Mouse (Mus musculus) lung, embryonic 14.5 days (tissue): ENCODE results near the gene Txnrd2. TPM values are rescaled to one million over a fixed set of nuclear protein-coding genes. Genes with fewer than 3 reads are reported as not detected.
A peak's percentile ranks its signal among the peaks of the same experiment; 100 is the strongest.

Source experiments
- ATAC-seq: fragments of 200-750 bp; cut with Nextera tagmentation; 2 replicates; pipeline ENCODE4 v1.8.0; 2017; ENCODE audit warnings: mild to moderate bottlenecking, moderate TSS enrichment, moderate library complexity; ENCODE audit not compliant: insufficient read depth
- DNase-seq: peaks from one replicate; pipeline ENCODE4 v3.0.0-alpha.2; 2015
- H3K27ac ChIP-seq: fragments of 300-500 bp; sonication (generic); 2 replicates; pipeline ENCODE4 v1.5.1; 2014; ENCODE audit warnings: low read depth, mild to moderate bottlenecking, moderate library complexity
- H3K27me3 ChIP-seq: fragments of 300-500 bp; sonication (generic); 2 replicates; pipeline ENCODE4 v1.6.1; 2014; ENCODE audit warnings: low read length, control low read depth; ENCODE audit not compliant: insufficient read depth
- H3K36me3 ChIP-seq: fragments of 300-500 bp; sonication (generic); 2 replicates; pipeline ENCODE4 v1.6.1; 2014; ENCODE audit warnings: control low read depth; ENCODE audit not compliant: insufficient read depth
- H3K4me1 ChIP-seq: fragments of 300-500 bp; sonication (generic); 2 replicates; pipeline ENCODE4 v1.6.1; 2014; ENCODE audit warnings: antibody characterized with exemption, control low read depth; ENCODE audit not compliant: insufficient read depth
- H3K4me2 ChIP-seq: fragments of 300-500 bp; sonication (generic); 2 replicates; pipeline ENCODE4 v1.6.1; 2014; ENCODE audit warnings: mild to moderate bottlenecking
- H3K4me3 ChIP-seq: fragments of 300-500 bp; sonication (generic); 2 replicates; pipeline ENCODE4 v1.5.1; 2014; ENCODE audit warnings: low read depth, low read length
- H3K9ac ChIP-seq: fragments of 300-500 bp; sonication (generic); 2 replicates; pipeline ENCODE4 v1.6.1; 2014
- H3K9me3 ChIP-seq: fragments of 300-500 bp; sonication (generic); 2 replicates; pipeline ENCODE4 v1.6.1; 2016; ENCODE audit warnings: low read depth, low read length, control low read depth
- CTCF ChIP-seq: IDR thresholded peaks from 2 replicates; pipeline ENCODE4 v1.5.1; 2016; ENCODE audit warnings: antibody characterized with exemption, low read depth
- WGBS: fragments of 180-500 bp; shearing (Covaris S2); extraction: QIAGEN DNeasy Blood & Tissue Kit; methylation state at CpG from one replicate; pipeline ENCODE4 v1.1.7; 2014; 5-methylcytosine and 5-hydroxymethylcytosine counted together
- polyA plus RNA-seq: library from polyadenylated mRNA; unstranded; fragments of >200 nt; fragmentation: Nextera tagmentation; extraction: Ambion mirVana; gene quantifications from 2 replicates; pipeline ENCODE4 v1.2.1, GENCODE M21; 2014

The Txnrd2 gene
- polyA plus RNA-seq, 1 experiment from 2014 or later, result 21.5 TPM

DNA sequence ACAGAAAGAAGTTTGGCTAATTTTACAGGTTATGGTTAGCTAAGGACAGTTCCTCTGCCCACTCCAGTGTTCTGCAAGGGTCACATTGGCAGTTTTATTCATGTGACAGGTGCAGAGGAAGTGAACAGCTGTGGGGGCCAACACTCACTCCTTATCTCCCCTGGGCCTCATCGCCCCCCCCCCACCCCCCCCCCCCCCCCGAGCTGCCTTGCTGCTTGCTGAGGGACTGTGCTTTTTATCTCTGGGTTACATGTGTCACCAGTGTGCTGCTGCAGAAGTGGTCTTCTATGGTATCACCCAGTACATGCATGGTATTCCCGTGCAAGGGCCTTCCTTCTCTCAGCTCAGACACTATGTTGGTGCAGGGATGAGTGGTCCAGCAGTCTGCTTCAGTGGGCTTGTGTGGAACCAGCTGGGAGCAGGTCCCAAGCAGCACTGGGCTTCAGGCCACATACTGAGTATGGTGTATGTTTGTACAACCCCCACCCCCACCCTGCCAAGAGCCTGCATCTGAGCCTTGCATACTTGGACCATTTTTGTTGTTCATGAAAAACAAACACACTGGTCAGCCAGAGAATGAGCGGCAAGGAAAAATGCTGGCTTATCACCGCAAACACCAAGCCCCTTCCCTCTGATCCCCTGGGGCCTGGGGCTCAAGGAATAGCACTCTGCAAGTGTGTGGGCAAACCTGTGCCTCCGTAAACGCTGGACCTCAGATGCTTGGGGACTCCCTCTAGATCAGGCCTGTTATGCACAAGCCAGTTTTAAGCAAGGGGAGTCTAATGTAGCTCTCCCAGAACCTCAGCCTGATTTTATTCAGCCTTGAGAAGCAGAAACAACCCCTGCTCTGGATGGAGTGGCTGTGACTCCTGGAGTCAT is 38.2 kb upstream of the Txnrd2 start:
- ATAC-seq, result peak; percentile 25; the same call in 1 of the 2 replicates
- Histone ChIP-seq H3K4me2 (no peak overlapping the region), H3K4me1 (peaks cover 13% of the 10 kb centered on the region)

GRCm38 (mm10) chr16:18388583-18389435 is 37.4 kb upstream of the Txnrd2 start:
- no peaks in the 10 kb centered on the region for H3K36me3 ChIP-seq
- 76% methylated on average over 14 of the region's 14 CpGs for WGBS
- 0 out of 2 replicates have a peak overlapping the region, but pooled peaks have one; percentile 3 for H3K9ac ChIP-seq
- TF ChIP-seq CTCF, result no peak
- peak; percentile 44 for DNase-seq
- no peak overlapping the region for H3K4me3 ChIP-seq
- peak overlapping the region; percentile 26; the same call in 1 of the 2 replicates for H3K27ac ChIP-seq
- no peaks in the 10 kb centered on the region for H3K27me3 ChIP-seq
- no peak overlapping the region for H3K4me2 ChIP-seq
- no peaks in the 10 kb centered on the region for H3K9me3 ChIP-seq
- ATAC-seq, result no peak
- H3K4me1 ChIP-seq, result peaks cover 17% of the 10 kb centered on the region

More for the DNA sequence above, 38.2 kb upstream of the Txnrd2 start:
- Histone ChIP-seq H3K36me3 (no peaks in the 10 kb centered on the region), H3K4me3 (no peak overlapping the region), H3K27ac (peak overlapping the region; percentile 26; the same call in 1 of the 2 replicates), H3K27me3 (no peaks in the 10 kb centered on the region), H3K9ac (no peak overlapping the region), H3K9me3 (no peaks in the 10 kb centered on the region)
- DNase-seq, result peak; percentile 47
- 23% methylated on average over 5 of the region's 7 CpGs for WGBS
- no peak for TF ChIP-seq CTCF

DNA sequence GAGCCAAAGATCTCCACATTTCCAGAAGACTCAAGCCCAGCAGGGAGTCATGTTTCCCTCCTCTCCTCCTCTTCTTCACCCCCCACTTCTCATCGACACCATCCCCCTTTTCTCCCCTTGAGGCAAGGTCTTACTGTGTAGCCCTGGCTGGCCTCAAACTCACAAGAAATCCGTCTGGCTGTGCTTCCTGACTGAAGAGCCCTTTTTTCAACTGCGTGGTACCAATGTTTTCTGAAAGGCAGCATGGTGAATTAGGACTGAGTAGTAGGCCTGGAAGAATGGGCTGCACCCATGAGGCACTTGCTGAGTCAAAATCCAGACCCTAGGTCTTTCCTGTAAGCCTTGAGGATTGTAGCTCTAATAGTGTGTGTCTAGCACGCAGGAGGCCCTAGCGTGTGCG is 35.8 kb upstream of the Txnrd2 start:
- no peak for DNase-seq
- no peaks in the 10 kb centered on the region for H3K27me3 ChIP-seq
- no peak overlapping the region for H3K4me3 ChIP-seq
- H3K9me3 ChIP-seq, result no peaks in the 10 kb centered on the region
- peaks cover 25% of the 10 kb centered on the region for H3K4me1 ChIP-seq
- 75% methylated on average over 6 of the region's 6 CpGs for WGBS
- TF ChIP-seq CTCF, result no peak
- no peak overlapping the region for H3K4me2 ChIP-seq
- no peaks in the 10 kb centered on the region for H3K36me3 ChIP-seq
- H3K9ac ChIP-seq, result no peak overlapping the region
- H3K27ac ChIP-seq, result no peak overlapping the region
- no peak for ATAC-seq

DNA sequence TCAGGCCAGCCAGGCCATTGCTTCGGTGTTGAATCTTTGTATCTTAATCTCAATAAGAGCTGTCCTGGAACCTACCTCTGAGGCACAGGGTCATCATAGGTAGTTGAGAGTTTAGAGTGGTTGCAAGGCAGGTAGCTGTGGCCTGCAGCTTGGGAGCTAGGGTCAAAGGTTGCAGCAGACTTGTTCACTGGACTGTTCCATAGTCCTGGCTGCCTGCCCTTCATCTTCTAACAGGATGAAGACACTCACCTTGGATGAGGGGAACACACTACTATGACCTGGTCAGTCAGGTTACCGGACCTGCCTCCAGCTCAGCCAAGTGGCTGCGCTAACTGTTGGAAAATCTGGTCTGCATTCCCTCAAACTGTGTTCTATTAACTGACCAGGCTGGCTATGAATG is 35.1 kb upstream of the Txnrd2 start:
- Histone ChIP-seq H3K9ac (no peak overlapping the region), H3K27ac (no peak overlapping the region), H3K4me2 (no peak overlapping the region), H3K4me3 (no peak overlapping the region), H3K4me1 (peaks cover 32% of the 10 kb centered on the region), H3K36me3 (no peaks in the 10 kb centered on the region), H3K9me3 (no peaks in the 10 kb centered on the region), H3K27me3 (no peaks in the 10 kb centered on the region)
- WGBS, result 93% methylated on average over 3 of the region's 3 CpGs
- DNase-seq (no peak), ATAC-seq (no peak)
- no peak for TF ChIP-seq CTCF

DNA sequence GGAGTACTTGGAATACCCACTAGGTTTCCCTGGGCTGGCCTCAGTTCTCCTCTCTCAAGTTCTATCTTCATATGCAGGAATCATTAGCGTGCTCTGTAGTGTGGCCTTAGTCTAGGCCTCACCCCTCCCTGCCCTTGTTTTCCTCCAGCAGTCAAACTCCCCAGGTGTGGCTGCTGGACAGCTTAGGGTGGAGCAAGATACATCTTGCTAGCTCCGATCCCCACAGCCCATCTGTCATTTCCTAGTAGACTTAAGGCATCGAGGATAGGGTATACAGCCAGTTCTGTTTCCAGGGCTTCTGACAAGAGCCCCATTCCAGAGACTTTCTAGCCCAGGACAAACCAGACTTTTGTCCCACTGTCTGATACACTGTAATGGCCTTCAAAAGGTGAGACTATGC is 34.5 kb upstream of the Txnrd2 start:
- DNase-seq (no peak), ATAC-seq (no peak)
- WGBS, result 85% methylated on average over 3 of the region's 3 CpGs
- Histone ChIP-seq H3K27me3 (no peaks in the 10 kb centered on the region), H3K9ac (no peak overlapping the region), H3K4me1 (peaks cover 33% of the 10 kb centered on the region), H3K9me3 (no peaks in the 10 kb centered on the region), H3K27ac (no peak overlapping the region), H3K36me3 (no peaks in the 10 kb centered on the region), H3K4me2 (no peak overlapping the region; the same call in 1 of the 2 replicates), H3K4me3 (no peak overlapping the region)
- no peak for TF ChIP-seq CTCF

DNA sequence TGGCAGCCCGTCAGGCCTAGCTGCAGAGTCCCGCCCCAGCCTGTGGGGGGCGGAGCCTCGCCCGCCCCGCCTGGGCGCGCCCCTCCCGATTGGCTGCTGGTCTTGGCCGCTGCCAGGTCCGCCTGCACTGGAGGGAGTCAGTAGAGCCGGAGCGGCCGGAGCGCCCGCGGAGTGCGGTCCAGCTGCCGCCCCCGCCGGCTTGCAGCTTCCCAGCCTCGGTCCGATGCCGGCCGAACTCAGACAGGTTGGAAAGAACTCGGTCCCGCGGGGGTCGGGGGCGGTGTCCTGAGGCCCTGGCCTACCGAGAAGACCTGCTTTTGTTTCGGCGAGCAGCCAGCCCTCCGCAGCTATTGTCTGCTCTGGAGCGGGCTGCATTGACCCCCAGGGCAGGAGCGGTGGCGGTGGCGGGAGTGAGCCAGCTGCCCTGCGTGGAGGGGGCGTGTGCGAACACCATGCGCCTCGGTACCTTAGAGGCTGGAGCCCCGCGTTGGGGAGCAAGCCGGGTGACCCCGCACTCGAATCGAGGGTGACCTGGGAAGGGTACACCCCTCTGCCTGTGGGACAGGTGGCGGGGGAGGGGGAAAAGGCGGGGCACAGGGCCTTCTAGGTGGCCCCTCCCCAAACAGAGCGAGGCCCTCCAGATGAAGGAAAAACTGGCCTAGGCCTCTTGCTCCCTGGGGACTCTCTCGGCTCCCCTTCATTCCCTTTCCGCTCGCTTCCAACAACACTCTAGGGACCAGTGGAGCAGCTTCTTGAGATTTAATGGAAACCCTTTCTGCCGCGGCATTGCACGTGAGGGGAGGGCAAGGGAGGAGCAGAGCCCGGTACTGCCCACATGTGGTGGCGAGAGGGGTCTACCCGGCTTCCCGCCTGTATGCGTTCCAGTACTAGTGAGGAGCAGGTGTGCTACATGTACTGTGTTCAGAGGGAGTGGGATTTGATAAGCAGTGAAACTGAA is 33.4 kb upstream of the Txnrd2 start:
- peak; percentile 91 for DNase-seq
- H3K4me2 ChIP-seq, result peak overlapping the region; percentile 99
- peak overlapping the region; percentile 82 for H3K9ac ChIP-seq
- no peaks in the 10 kb centered on the region for H3K27me3 ChIP-seq
- ATAC-seq, result peak; percentile 82
- peak; percentile 73 for TF ChIP-seq CTCF
- H3K4me3 ChIP-seq, result peak overlapping the region; percentile 74
- peak overlapping the region; percentile 81 for H3K27ac ChIP-seq
- under 1% methylated on average over 61 of the region's 63 CpGs for WGBS
- H3K9me3 ChIP-seq, result no peaks in the 10 kb centered on the region
- peaks cover 9% of the 10 kb centered on the region for H3K36me3 ChIP-seq
- peaks cover 33% of the 10 kb centered on the region for H3K4me1 ChIP-seq
